Mouse (Mus musculus) stomach, postnatal 0 days (tissue): ENCODE measurements at regions not wholly inside any gene's neighbourhood (a gene's known extent, or its start where the extent isn't known, plus 50 kb on each side); places are given as distances from the start of the nearest gene placed in this dataset.

Source experiments
- ATAC-seq: fragments of 200-750 bp; cut with Nextera tagmentation; 2 replicates; pipeline ENCODE4 v1.8.0; 2017; ENCODE audit not compliant: low FRiP score, low TSS enrichment
- DNase-seq: peaks from one replicate; pipeline ENCODE4 v3.0.0-alpha.2; 2016; ENCODE audit warnings: low spot score
- H3K27ac ChIP-seq: fragments of 300-500 bp; sonication (generic); replicated peaks from 2 replicates; pipeline ENCODE4 v1.5.1; 2014; ENCODE audit warnings: mild to moderate bottlenecking, control low read depth
- H3K27me3 ChIP-seq: fragments of 300-500 bp; sonication (generic); 2 replicates; pipeline ENCODE4 v1.6.1; 2014; ENCODE audit warnings: low read length; ENCODE audit not compliant: control insufficient read depth, insufficient read depth
- H3K36me3 ChIP-seq: fragments of 300-500 bp; sonication (generic); 2 replicates; pipeline ENCODE4 v1.6.1; 2014; ENCODE audit warnings: low read length, mixed read lengths; ENCODE audit not compliant: control insufficient read depth, insufficient read depth
- H3K4me1 ChIP-seq: fragments of 300-500 bp; sonication (generic); replicated peaks from 2 replicates; pipeline ENCODE4 v1.6.1; 2014; ENCODE audit warnings: antibody characterized with exemption; ENCODE audit not compliant: control insufficient read depth, insufficient read depth
- H3K4me2 ChIP-seq: fragments of 300-500 bp; sonication (generic); replicated peaks from 2 replicates; pipeline ENCODE4 v1.6.1; 2014; ENCODE audit warnings: low read depth, mild to moderate bottlenecking, control low read depth, moderate library complexity
- H3K4me3 ChIP-seq: fragments of 300-500 bp; sonication (generic); 2 replicates; pipeline ENCODE4 v1.5.1; 2014; ENCODE audit warnings: low read depth, low read length, control low read depth
- H3K9ac ChIP-seq: fragments of 300-500 bp; sonication (generic); 2 replicates; pipeline ENCODE4 v1.6.1; 2014; ENCODE audit warnings: mild to moderate bottlenecking, low read length, control low read depth, mixed read lengths
- H3K9me3 ChIP-seq: fragments of 300-500 bp; sonication (generic); 2 replicates; pipeline ENCODE4 v1.6.1; 2016; ENCODE audit warnings: low read length; ENCODE audit not compliant: control insufficient read depth
- CTCF ChIP-seq: IDR thresholded peaks from 2 replicates; pipeline ENCODE4 v1.5.1; 2016; ENCODE audit warnings: antibody characterized with exemption, low read depth, mild to moderate bottlenecking, moderate library complexity
- EP300 ChIP-seq: optimal IDR thresholded peaks from 2 replicates; pipeline ENCODE3; 2016; ENCODE audit warnings: antibody characterized with exemption
- WGBS: fragments of 180-500 bp; shearing (Covaris S2); extraction: QIAGEN DNeasy Blood & Tissue Kit; methylation state at CpG from one replicate; pipeline ENCODE4 v1.1.7; 2014; 5-methylcytosine and 5-hydroxymethylcytosine counted together

GRCm38 (mm10) chr5:106756937-106757371, 59.9 kb upstream of the Zfp644 start:
- H3K4me3 ChIP-seq: no peak overlapping the region; the same call in 1 of the 2 replicates
- WGBS: 4% methylated on average over 10 of the region's 10 CpGs
- no peak; the same call in 1 of the 2 replicates for ATAC-seq

GRCm38 (mm10) chr5:106753289-106753688, 56.2 kb upstream of the Zfp644 start:
- Histone ChIP-seq H3K9me3 (no peaks in the 10 kb centered on the region), H3K4me3 (no peak overlapping the region), H3K36me3 (no peaks in the 10 kb centered on the region), H3K4me2 (no peak overlapping the region), H3K27me3 (no peaks in the 10 kb centered on the region), H3K4me1 (no peaks in the 10 kb centered on the region), H3K9ac (no peak overlapping the region), H3K27ac (no peak overlapping the region)
- no peak for DNase-seq
- TF ChIP-seq EP300: no peak
- TF ChIP-seq CTCF: no peak
- ATAC-seq: no peak
- WGBS: 50% methylated on average over 1 of the region's 1 CpGs

More at GRCm38 (mm10) chr5:106756937-106757371, 59.9 kb upstream of the Zfp644 start:
- Histone ChIP-seq H3K9me3 (no peaks in the 10 kb centered on the region), H3K36me3 (no peaks in the 10 kb centered on the region), H3K4me1 (no peaks in the 10 kb centered on the region), H3K27me3 (no peaks in the 10 kb centered on the region), H3K4me2 (peak overlapping the region; percentile 26), H3K9ac (no peak overlapping the region), H3K27ac (no peak overlapping the region)
- DNase-seq: peak; percentile 29
- TF ChIP-seq CTCF (no peak), EP300 (no peak)

- no peaks in the 10 kb centered on the region for H3K9me3 ChIP-seq
- no peak overlapping the region for H3K27ac ChIP-seq
- WGBS: 87% methylated on average over 2 of the region's 2 CpGs
- no peak overlapping the region for H3K4me2 ChIP-seq
- TF ChIP-seq EP300 (no peak), CTCF (no peak)
- ATAC-seq: no peak
- no peaks in the 10 kb centered on the region for H3K27me3 ChIP-seq
- no peak for DNase-seq
- no peaks in the 10 kb centered on the region for H3K36me3 ChIP-seq
- H3K4me1 ChIP-seq: no peaks in the 10 kb centered on the region
- H3K4me3 ChIP-seq: no peak overlapping the region
- no peak overlapping the region for H3K9ac ChIP-seq
Measured at GRCm38 (mm10) chr5:106750168-106750567, 53.1 kb upstream of the Zfp644 start.

GRCm38 (mm10) chr5:106748527-106749138, 51.5 kb upstream of the Zfp644 start:
- Histone ChIP-seq H3K4me2 (no peak overlapping the region), H3K9ac (no peak overlapping the region), H3K36me3 (no peaks in the 10 kb centered on the region), H3K27me3 (no peaks in the 10 kb centered on the region), H3K4me3 (no peak overlapping the region), H3K9me3 (no peaks in the 10 kb centered on the region), H3K27ac (no peak overlapping the region), H3K4me1 (no peaks in the 10 kb centered on the region)
- ATAC-seq (no peak), DNase-seq (no peak)
- 53% methylated on average over 12 of the region's 12 CpGs for WGBS
- TF ChIP-seq EP300 (no peak), CTCF (no peak)
